Mouse (Mus musculus): ENCODE data around the gene Rgs7bp. TPM values are rescaled to one million over a fixed set of nuclear protein-coding genes. Genes with fewer than 3 reads are reported as not detected.
"Not testable (repeated sequence)": the region's sequence is repeated elsewhere in the genome, so short reads cannot be mapped to it uniquely, and the experiment has no call there.

The Rgs7bp gene
- total and polyA plus RNA-seq, 3 experiments: 1.1 to 4.9 (median 4.3) TPM

DNA sequence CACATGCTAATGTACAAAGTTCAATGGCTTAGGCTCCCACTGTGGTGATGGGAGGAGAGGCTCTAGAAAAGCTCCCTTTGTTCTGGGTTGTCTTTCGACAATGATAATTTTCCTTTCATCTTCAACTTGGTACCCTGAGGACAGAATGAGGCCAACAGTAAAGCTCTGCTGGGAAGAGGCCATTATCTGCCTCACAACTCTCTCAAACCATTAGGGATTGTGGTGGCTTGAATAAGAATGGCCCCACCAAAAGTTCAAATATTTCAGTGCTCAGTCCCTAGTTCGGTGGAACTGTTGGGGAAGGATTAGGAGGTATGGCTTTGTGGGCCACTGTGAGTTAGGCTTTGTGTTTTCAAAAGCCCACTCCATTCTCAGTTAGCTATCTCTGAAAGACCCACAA lies 138.6 kb downstream of the Rgs7bp start:
- H3K79me2 ChIP-seq (replicated peaks; ENCODE audit: control insufficient read depth, insufficient read depth, low read length): no peaks in the 10 kb centered on the region
- no peak overlapping the region for H3K4me3 ChIP-seq
- no peaks in the 10 kb centered on the region for H3K4me1 ChIP-seq (ENCODE audit: control insufficient read depth, insufficient read depth, low read length)
- no peaks in the 10 kb centered on the region for H3K27me3 ChIP-seq (ENCODE audit: control insufficient read depth, insufficient read depth, low read length)
- no peak overlapping the region for H3K27ac ChIP-seq
- no peaks in the 10 kb centered on the region for H3K36me3 ChIP-seq (ENCODE audit: control insufficient read depth, insufficient read depth, low read length)
- H3K9ac ChIP-seq (ENCODE audit: low read depth, low read length): no peak overlapping the region
- DNase-seq: no peak
- no peak for TF ChIP-seq CTCF (IDR thresholded peaks at IDR 0.05)
- no peak for TF ChIP-seq POLR2A (IDR thresholded peaks at IDR 0.05; ENCODE audit: insufficient read depth, low read depth, low read length)
- TF ChIP-seq EP300 (IDR thresholded peaks at IDR 0.05; ENCODE audit: insufficient read depth, low read depth, low read length): no peak
- intact Hi-C loops (cut with DNase I): no loop called here
- WGBS: 88% methylated on average over 2 of the region's 2 CpGs

- Histone ChIP-seq H3K4me1 (ENCODE audit: control insufficient read depth, insufficient read depth, low read length) (no peaks in the 10 kb centered on the region), H3K27ac (no peak overlapping the region), H3K79me2 (replicated peaks; ENCODE audit: control insufficient read depth, insufficient read depth, low read length) (no peaks in the 10 kb centered on the region), H3K27me3 (ENCODE audit: control insufficient read depth, insufficient read depth, low read length) (no peaks in the 10 kb centered on the region), H3K36me3 (ENCODE audit: control insufficient read depth, insufficient read depth, low read length) (no peaks in the 10 kb centered on the region), H3K9ac (ENCODE audit: low read depth, low read length) (no peak overlapping the region), H3K4me3 (no peak overlapping the region)
- no peak for DNase-seq
- intact Hi-C loops (cut with DNase I): no loop called here
- TF ChIP-seq CTCF (IDR thresholded peaks at IDR 0.05) (no peak), POLR2A (IDR thresholded peaks at IDR 0.05; ENCODE audit: insufficient read depth, low read depth, low read length) (no peak), EP300 (IDR thresholded peaks at IDR 0.05; ENCODE audit: insufficient read depth, low read depth, low read length) (no peak)
- WGBS: 88% methylated on average over 17 of the region's 17 CpGs
Observed at GRCm38 (mm10) chr13:104914288-104914895, 140.3 kb downstream of the Rgs7bp start.

DNA sequence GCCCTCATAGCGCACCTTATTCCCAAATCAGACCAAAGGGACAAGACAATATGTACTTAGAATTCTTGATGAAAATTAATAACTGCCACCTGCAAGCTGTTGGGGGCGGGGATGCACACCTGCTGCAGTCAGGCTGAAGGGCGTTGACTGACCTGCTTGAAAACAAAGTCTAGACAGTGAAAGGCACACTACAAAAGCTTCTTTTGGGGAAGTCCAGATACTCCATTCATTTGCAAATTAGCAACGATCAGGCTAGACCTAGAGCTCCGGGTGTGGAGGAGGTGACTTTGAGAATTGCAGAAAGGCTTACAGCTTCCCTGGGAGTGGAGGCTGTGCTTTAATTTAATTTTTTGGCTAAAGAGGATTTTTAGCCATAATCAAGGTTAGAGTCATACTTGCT lies 143.1 kb downstream of the Rgs7bp start:
- H3K36me3 ChIP-seq (ENCODE audit: control insufficient read depth, insufficient read depth, low read length); H3K27ac ChIP-seq; intact Hi-C loops (cut with DNase I); H3K9ac ChIP-seq (ENCODE audit: low read depth, low read length); DNase-seq; H3K27me3 ChIP-seq (ENCODE audit: control insufficient read depth, insufficient read depth, low read length); H3K4me3 ChIP-seq; H3K4me1 ChIP-seq (ENCODE audit: control insufficient read depth, insufficient read depth, low read length); H3K79me2 ChIP-seq (replicated peaks; ENCODE audit: control insufficient read depth, insufficient read depth, low read length): not testable (repeated sequence)
- WGBS: 88% methylated on average over 5 of the region's 5 CpGs

- H3K9ac ChIP-seq (ENCODE audit: low read depth, low read length); intact Hi-C loops (cut with DNase I); H3K36me3 ChIP-seq (ENCODE audit: control insufficient read depth, insufficient read depth, low read length); H3K79me2 ChIP-seq (replicated peaks; ENCODE audit: control insufficient read depth, insufficient read depth, low read length); DNase-seq; H3K27ac ChIP-seq; H3K4me3 ChIP-seq; H3K4me1 ChIP-seq (ENCODE audit: control insufficient read depth, insufficient read depth, low read length); H3K27me3 ChIP-seq (ENCODE audit: control insufficient read depth, insufficient read depth, low read length): not testable (repeated sequence)
- WGBS: 93% methylated on average over 1 of the region's 1 CpGs
Observed at GRCm38 (mm10) chr13:104911006-104911405, 143.7 kb downstream of the Rgs7bp start.

DNA sequence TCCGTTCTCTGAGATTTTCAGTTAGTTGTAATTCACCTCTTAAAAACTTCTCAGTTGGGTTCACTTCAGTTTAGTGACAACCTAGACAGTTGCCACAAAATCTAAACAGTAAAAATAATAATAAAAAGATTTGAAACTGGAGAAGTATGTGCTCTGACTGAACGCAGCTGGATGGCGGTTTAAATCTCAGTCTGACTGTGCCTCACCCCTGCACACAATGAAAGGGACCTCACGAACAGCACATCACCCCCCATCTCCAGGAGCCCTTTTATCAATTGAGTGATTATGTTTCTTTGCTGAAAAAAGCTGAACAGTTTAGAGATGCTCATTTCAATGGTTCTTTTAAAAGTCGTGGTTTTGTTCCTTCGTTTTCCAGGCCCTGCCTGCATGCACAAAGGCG lies 146.0 kb downstream of the Rgs7bp start:
- Histone ChIP-seq H3K36me3 (ENCODE audit: control insufficient read depth, insufficient read depth, low read length) (no peaks in the 10 kb centered on the region), H3K4me1 (ENCODE audit: control insufficient read depth, insufficient read depth, low read length) (no peaks in the 10 kb centered on the region), H3K79me2 (replicated peaks; ENCODE audit: control insufficient read depth, insufficient read depth, low read length) (no peaks in the 10 kb centered on the region), H3K27ac (no peak overlapping the region), H3K9ac (ENCODE audit: low read depth, low read length) (no peak overlapping the region), H3K27me3 (ENCODE audit: control insufficient read depth, insufficient read depth, low read length) (no peaks in the 10 kb centered on the region), H3K4me3 (no peak overlapping the region)
- intact Hi-C loops (cut with DNase I): no loop called here
- DNase-seq: no peak
- TF ChIP-seq CTCF (IDR thresholded peaks at IDR 0.05): no peak
- TF ChIP-seq POLR2A (IDR thresholded peaks at IDR 0.05; ENCODE audit: insufficient read depth, low read depth, low read length): no peak
- TF ChIP-seq EP300 (IDR thresholded peaks at IDR 0.05; ENCODE audit: insufficient read depth, low read depth, low read length): no peak
- WGBS: 66% methylated on average over 7 of the region's 7 CpGs

Other genes with a start within 250 kb of the Rgs7bp start
- gene Cwc27, start 237.8 kb downstream of the Rgs7bp start, total RNA-seq (2021): 10 to 100 TPM; 13.5 to 15.2 TPM
- gene Cwc27, start 237.8 kb downstream of the Rgs7bp start, polyA plus RNA-seq (2012; rRNA removed): 4.5 and 8.3 TPM in 2 replicates
- gene Shisal2b, start 191.0 kb downstream of the Rgs7bp start, total RNA-seq (2021): not detected
- gene Shisal2b, start 191.0 kb downstream of the Rgs7bp start, polyA plus RNA-seq (2012; rRNA removed): not detected in 2 replicates
- gene 4933425L06Rik, start 27.2 kb upstream of the Rgs7bp start, total RNA-seq (2021): not detected
- gene 4933425L06Rik, start 27.2 kb upstream of the Rgs7bp start, polyA plus RNA-seq (2012; rRNA removed): not detected in 2 replicates
- under 1 TPM; 0.68 to 0.89 TPM for gene Rnf180, start 239.9 kb upstream of the Rgs7bp start, total RNA-seq (2021)
- gene Rnf180, start 239.9 kb upstream of the Rgs7bp start, polyA plus RNA-seq (2012; rRNA removed): 0.29 and 0.41 TPM in 2 replicates

Data from heart, adult 2 months (tissue).